Mouse (Mus musculus) gonadal fat pad, adult 2 months (tissue): ENCODE data around the gene Cdh4. TPM values are rescaled to one million over a fixed set of nuclear protein-coding genes. Genes with fewer than 3 reads are reported as not detected.

Experiments used
- DNase-seq: peaks from one replicate; pipeline ENCODE4 v3.0.0-alpha.2; 2012; ENCODE audit warnings: low read depth
- polyA plus RNA-seq: library from polyadenylated mRNA; depleted of rRNA; stranded (reverse); fragments of >200 nt; gene quantifications from 2 replicates; pipeline ENCODE4 v1.2.3, GENCODE M21; 2012

Cdh4 gene
- polyA plus RNA-seq, 1 experiment, result 0.82 TPM

DNA sequence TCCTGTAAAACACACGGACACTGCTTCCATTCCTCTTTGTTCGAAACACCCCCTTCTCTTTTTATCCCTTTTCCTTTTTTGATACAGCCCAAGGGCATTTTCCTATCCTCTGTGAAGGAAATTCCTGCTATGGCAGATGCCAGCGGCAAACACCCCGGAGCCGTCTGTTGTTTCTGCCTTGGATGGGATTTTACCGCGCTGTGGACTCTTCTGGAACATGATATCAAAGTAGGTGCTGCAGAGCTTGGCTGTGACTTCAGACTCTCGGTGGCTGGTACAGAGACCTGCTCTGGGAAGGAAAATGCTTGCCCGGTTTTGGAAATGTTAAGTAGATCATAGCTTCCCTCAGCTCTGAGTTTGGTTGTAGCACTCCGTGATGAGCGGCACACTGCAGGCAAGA, 156.7 kb downstream of the Cdh4 start:
- DNase-seq, result no peak

DNA sequence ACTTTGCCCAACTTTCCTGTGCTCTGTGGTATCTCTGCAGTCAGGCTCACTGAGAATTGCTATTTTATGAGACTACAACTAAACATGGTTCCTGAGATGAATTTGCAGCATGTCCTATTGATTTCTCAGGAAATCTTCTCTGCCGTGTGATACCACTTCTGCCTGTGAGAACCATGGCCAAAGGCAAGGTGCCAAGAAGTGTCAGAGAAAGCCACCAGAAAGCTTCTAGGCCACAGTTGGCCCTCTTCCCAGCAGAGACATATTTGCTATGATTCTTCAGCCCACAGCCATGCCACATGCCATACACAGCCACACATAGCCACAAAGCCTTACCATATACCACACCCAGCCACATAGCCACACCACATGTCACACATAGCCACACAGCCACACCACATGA, 157.7 kb downstream of the Cdh4 start:
- DNase-seq, result no peak

GRCm38 (mm10) chr2:179600347-179600746, 158.1 kb downstream of the Cdh4 start:
- no peak for DNase-seq

GRCm38 (mm10) chr2:179601167-179601566, 158.9 kb downstream of the Cdh4 start:
- DNase-seq, result no peak

DNA sequence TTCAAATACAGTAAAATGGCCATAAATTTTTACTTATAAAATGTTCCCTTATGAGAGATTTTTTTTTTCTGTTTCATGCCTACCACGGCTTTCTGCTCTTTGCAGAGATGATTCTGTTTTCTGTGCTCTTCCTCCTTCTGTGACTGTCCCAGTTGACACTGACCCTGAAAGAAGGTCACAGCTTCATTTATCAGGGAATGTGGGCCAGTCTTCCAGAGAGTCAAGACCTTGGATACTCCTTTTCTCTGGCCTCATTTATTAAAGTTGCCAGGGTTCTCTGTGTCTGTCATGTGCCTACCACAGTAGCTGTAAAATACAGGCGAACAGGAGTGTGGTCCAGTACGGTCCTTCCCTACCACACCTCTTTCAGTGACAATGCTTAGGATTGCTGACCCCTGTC, 162.5 kb downstream of the Cdh4 start:
- no peak for DNase-seq

DNA sequence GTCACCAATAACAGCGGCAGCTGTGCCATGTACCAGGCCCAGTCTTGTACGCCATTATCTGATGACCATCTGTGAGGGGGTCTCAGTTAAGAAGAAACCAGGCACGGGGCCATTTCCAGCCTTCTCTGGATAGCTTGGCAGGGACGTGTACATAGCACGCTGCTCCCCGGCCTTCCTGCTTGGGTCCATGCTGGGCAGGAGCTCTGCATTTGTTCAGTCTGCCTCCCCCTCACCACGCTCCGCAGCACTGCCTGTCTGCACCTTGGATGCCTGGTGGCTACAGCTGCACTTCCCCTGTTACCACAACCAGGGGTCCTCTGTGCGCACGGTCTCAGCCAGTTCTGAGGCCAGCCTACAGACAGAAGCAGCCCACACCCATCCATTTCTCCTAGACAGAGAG, 163.0 kb downstream of the Cdh4 start:
- DNase-seq, result no peak

GRCm38 (mm10) chr2:179606341-179606740, 164.1 kb downstream of the Cdh4 start:
- DNase-seq, result no peak

DNA sequence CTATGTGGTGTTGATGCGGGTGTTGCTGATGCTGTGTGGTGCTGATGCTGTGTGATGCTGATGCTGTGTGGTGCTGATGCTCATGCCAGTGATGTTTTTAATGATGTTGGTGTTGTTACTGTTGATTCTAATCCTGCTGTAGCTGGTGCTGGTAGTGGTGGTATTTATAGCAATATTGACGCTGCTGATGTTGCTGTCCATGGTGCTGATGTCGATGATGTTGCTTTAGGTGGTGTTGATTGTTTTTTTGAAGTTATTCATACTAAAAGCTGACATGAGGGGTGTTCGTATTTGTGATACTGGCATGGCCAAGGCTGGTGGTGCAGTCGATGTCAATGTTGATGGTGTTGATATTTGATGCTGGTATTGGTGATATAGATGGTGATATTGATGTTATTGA, 173.7 kb downstream of the Cdh4 start:
- no peak for DNase-seq

DNA sequence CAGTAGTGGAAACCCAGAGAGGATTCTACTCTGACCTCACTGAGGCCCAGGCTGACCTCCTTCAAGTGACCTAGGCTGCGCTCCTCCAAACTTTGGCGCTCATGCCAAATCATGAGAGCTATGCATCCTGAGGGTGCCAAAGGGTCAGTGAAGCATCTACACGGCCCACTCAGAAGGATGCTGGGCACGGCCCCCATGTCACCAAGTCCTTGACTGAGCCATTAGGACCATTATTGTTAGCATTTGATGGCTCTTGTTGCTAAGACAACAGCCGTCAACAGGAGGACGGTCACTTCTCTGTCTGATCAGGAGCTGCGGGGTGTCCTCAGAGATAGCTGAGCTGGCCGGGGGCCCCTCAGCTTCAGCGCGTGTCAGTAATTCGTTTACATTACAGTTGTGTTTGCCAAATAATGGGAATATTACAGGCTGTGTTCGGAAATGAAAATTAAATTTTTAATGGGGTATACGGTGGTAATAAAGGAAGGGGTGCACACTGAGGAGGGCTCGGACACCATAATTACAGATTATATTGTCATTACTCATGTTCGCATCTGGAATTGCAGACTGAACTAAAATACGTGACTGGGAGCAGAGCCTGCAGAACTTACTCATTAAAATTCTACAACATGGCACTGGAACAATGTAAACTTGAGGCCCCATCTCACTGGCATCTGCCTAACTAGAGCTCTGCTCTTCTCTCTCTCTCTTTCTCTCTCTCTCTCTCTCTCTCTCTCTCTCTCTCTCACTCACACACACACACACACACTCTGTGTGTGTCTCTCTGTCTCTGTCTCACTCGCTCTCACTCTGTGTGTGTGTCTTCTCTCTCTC, 181.6 kb downstream of the Cdh4 start:
- DNase-seq, result no peak

DNA sequence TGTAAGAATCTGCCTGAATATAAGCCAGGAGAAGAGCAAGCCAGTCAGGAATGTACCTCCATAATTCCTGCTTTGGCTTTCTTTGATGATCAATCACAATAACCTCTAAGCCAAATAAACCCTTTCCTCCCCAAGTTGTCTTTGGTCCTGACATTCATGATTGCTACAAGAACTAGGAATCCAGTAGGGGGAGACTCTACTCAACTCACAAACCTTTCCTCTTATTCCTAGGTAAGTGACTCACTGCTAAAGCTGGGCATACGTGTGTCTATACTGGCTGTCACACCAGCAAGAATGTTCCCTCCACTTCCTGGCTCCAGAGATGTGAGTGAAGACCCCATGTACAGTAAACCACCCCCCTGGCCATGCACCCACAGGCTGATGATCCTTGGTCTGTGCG, 185.3 kb downstream of the Cdh4 start:
- no peak for DNase-seq

DNA sequence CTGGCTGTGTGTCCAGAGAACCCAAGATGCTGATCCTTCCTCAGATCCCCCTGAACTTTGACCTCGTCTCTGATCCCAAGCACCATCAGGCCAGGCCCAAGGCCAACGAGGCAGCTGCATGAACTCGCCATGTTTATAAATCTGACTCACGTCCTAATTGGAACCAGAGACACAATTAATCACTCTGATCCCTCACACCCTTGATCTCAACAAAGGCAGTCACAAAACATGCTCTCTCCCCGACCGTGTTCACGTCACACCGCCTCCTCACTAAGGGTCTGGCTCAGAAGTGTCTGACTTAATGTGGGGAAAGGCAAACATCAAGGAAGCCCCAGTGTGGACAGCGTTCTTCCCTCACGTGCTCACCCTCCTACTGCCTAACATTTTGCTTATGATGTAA, 188.5 kb downstream of the Cdh4 start:
- DNase-seq, result no peak

- DNase-seq, result no peak
Observed at GRCm38 (mm10) chr2:179640576-179641301, 198.5 kb downstream of the Cdh4 start.

GRCm38 (mm10) chr2:179648573-179649263, 206.5 kb downstream of the Cdh4 start:
- no peak for DNase-seq

GRCm38 (mm10) chr2:179649370-179649769, 207.1 kb downstream of the Cdh4 start:
- no peak for DNase-seq

- no peak for DNase-seq
Observed at GRCm38 (mm10) chr2:179650168-179650567, 207.9 kb downstream of the Cdh4 start.

DNA sequence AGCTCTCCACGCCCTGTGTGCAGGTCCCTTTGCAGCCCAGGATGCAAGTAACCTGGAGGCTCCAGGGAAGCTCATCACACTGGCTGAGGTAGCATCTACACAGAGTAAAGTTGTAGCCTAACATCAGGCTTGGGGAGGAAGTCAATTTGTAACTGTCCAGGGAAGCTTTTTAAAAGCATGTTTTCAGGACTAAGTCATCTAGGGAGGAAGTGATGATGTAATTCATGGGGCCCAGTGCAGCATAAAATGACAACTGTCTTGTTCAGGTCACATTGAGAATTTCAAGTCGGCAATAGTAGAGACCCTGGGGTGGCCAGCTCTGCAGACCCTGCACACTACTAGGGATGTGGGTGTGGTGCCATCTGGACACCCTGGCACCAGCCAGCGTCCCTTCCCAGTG, 213.3 kb downstream of the Cdh4 start:
- DNase-seq, result no peak

DNA sequence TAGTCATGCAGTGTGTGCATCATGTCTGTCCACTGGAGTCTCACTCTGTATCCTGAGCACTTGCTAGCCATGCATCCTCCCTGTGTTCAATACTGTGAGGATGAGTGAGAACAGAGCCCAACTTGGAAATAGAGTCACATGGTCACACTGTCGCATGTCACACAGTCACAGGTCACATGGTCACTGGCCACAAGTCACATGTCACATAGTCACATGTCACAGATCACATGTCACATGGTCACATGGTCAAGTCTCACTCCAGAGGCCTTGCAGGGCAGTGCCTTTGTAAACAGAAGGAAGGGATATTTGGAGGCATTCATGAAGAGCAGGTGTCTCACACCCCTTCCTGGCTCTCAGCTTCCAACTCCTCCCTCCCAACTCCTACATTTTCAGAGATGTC, 217.0 kb downstream of the Cdh4 start:
- DNase-seq, result no peak

- no peak for DNase-seq
Observed at GRCm38 (mm10) chr2:179661998-179662714, 219.9 kb downstream of the Cdh4 start.

GRCm38 (mm10) chr2:179662739-179663138, 220.5 kb downstream of the Cdh4 start:
- no peak for DNase-seq

DNA sequence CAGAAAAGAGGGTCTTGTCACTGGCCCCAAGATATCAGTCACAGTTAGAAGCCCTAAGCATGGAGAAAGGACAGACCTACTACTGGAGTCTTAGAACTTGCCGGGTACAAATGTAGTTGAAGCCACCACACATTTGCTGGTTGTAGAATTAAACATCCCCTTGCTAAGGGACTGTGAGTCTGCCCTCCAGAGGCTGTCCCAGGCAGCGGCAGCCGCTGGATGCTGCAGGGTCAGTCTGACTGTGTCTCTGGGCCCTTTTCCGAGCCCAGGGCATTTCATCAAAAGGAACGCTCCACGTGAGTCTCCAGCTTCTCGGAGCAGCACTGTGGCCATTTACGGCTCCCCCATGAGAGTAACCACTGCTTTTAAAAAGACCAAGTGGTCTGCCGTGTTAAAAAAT, 221.4 kb downstream of the Cdh4 start:
- DNase-seq, result no peak

GRCm38 (mm10) chr2:179664171-179664608, 222.0 kb downstream of the Cdh4 start:
- no peak for DNase-seq

- DNase-seq, result no peak
Observed at GRCm38 (mm10) chr2:179670689-179671088, 228.5 kb downstream of the Cdh4 start.
